Mouse (Mus musculus) CH12.LX (cell line): ENCODE data around the gene Psme3. TPM values are rescaled to one million over a fixed set of nuclear protein-coding genes. Genes with fewer than 3 reads are reported as not detected.

Source experiments
- DNase-seq: peaks from one replicate; pipeline ENCODE4 v3.0.0-alpha.2; 2013; ENCODE audit errors: extremely low read depth
- H3K27ac ChIP-seq: 2 replicates; pipeline ENCODE4 v1.5.1; 2012; ENCODE audit warnings: low read depth, mild to moderate bottlenecking, control low read depth, moderate library complexity; ENCODE audit not compliant: insufficient read depth
- H3K27me3 ChIP-seq: replicated peaks from 2 replicates; pipeline ENCODE3; 2012; ENCODE audit warnings: inconsistent platforms
- H3K36me3 ChIP-seq, 2 experiments: replicated peaks in 1 of 2; 2 replicates each; pipeline versions ENCODE3 to v1.6.1; 2012; ENCODE audit warnings: inconsistent platforms in 1 of 2, low read length in 1 of 2, mild to moderate bottlenecking in 1 of 2, mixed read lengths in 1 of 2, moderate library complexity in 1 of 2; ENCODE audit not compliant: control insufficient read depth in 1 of 2, insufficient read depth in 1 of 2
- H3K4me1 ChIP-seq, 2 experiments: 2 replicates each; pipeline ENCODE4 v1.6.1; 2012; ENCODE audit warnings: inconsistent platforms in 1 of 2, moderate library complexity in 1 of 2; ENCODE audit not compliant: insufficient read depth in 2 of 2, control insufficient read depth in 1 of 2
- H3K4me2 ChIP-seq: 2 replicates; pipeline ENCODE4 v1.6.1; 2012; ENCODE audit warnings: low read depth, mild to moderate bottlenecking, control low read depth; ENCODE audit not compliant: poor library complexity, insufficient read depth, severe bottlenecking
- H3K4me3 ChIP-seq, 3 experiments: fragments of 150-350 bp in 1 of 3; sonication (generic) in 1 of 3; replicated peaks in 1 of 3; 2 replicates each; pipeline versions ENCODE3 to v1.5.1; 2011 to 2012; ENCODE audit warnings: low read depth in 2 of 3, low read length in 2 of 3, mild to moderate bottlenecking in 2 of 3, moderate library complexity in 2 of 3, control low read depth in 1 of 3, improper control_type of control experiment in 1 of 3, inconsistent platforms in 1 of 3, mixed read lengths in 1 of 3; ENCODE audit not compliant: poor library complexity in 1 of 3
- H3K79me2 ChIP-seq: replicated peaks from 2 replicates; pipeline ENCODE4 v1.6.1; 2012; ENCODE audit warnings: mild to moderate bottlenecking, moderate library complexity; ENCODE audit not compliant: control insufficient read depth, poor library complexity, insufficient read depth, severe bottlenecking; ENCODE audit errors: extremely low read depth
- H3K9ac ChIP-seq: 2 replicates; pipeline ENCODE4 v1.6.1; 2012; ENCODE audit warnings: low read depth, mild to moderate bottlenecking, control low read depth, moderate library complexity; ENCODE audit not compliant: insufficient read depth
- H3K9me3 ChIP-seq: replicated peaks from 2 replicates; pipeline ENCODE3; 2012; ENCODE audit warnings: low read length, inconsistent platforms, mixed read lengths
- CTCF ChIP-seq, 2 experiments: IDR thresholded peaks in 1 of 2; conservative IDR thresholded peaks in 1 of 2; 2 replicates each; pipeline ENCODE4 v1.5.1; 2011 to 2012; ENCODE audit warnings: low read depth in 2 of 2, low read length in 2 of 2, improper control_type of control experiment in 1 of 2, inconsistent platforms in 1 of 2, mild to moderate bottlenecking in 1 of 2, moderate library complexity in 1 of 2
- E2F4 ChIP-seq: IDR thresholded peaks from 2 replicates; pipeline ENCODE4 v1.6.1; 2011; ENCODE audit warnings: low read depth, low read length, improper control_type of control experiment; ENCODE audit not compliant: insufficient replicate concordance
- GABPA ChIP-seq: IDR thresholded peaks from 2 replicates; pipeline ENCODE4 v1.6.1; 2012; ENCODE audit warnings: low read depth, low read length, improper control_type of control experiment, inconsistent platforms; ENCODE audit not compliant: insufficient replicate concordance
- HCFC1 ChIP-seq: IDR thresholded peaks from 2 replicates; pipeline ENCODE4 v1.6.1; 2012; ENCODE audit warnings: low read depth, mild to moderate bottlenecking, inconsistent platforms, low read length, improper control_type of control experiment
- JUND ChIP-seq: conservative IDR thresholded peaks from 2 replicates; pipeline ENCODE4 v1.6.1; 2011; ENCODE audit warnings: low read depth, low read length, improper control_type of control experiment
- KAT2A ChIP-seq: IDR thresholded peaks from 2 replicates; pipeline ENCODE4 v1.6.1; 2012; ENCODE audit warnings: low read length, improper control_type of control experiment, inconsistent platforms; ENCODE audit not compliant: insufficient replicate concordance
- MXI1 ChIP-seq: IDR thresholded peaks from 2 replicates; pipeline ENCODE4 v1.6.1; 2011; ENCODE audit warnings: mild to moderate bottlenecking, low read depth, low read length, improper control_type of control experiment
- MYC ChIP-seq: IDR thresholded peaks from 2 replicates; pipeline ENCODE4 v1.6.1; 2011; ENCODE audit warnings: low read depth, mild to moderate bottlenecking, improper control_type of control experiment, low read length
- NELFE ChIP-seq: IDR thresholded peaks from 2 replicates; pipeline ENCODE4 v1.6.1; 2011; ENCODE audit warnings: low read depth, low read length, improper control_type of control experiment
- NRF1 ChIP-seq: IDR thresholded peaks from 2 replicates; pipeline ENCODE4 v1.6.1; 2014; ENCODE audit warnings: low read depth, mild to moderate bottlenecking, inconsistent platforms, low read length, improper control_type of control experiment, moderate library complexity
- PAX5 ChIP-seq: IDR thresholded peaks from 2 replicates; pipeline ENCODE4 v1.6.1; 2012; ENCODE audit warnings: low read length, inconsistent platforms, mixed read lengths
- RAD21 ChIP-seq: IDR thresholded peaks from 2 replicates; pipeline ENCODE4 v1.6.1; 2011; ENCODE audit warnings: low read depth, mild to moderate bottlenecking, low read length, improper control_type of control experiment, moderate library complexity
- RCOR1 ChIP-seq: conservative IDR thresholded peaks from 2 replicates; pipeline ENCODE4 v1.6.1; 2012; ENCODE audit warnings: low read depth, mild to moderate bottlenecking, inconsistent platforms, low read length, improper control_type of control experiment
- USF1 ChIP-seq: IDR thresholded peaks from 2 replicates; pipeline ENCODE4 v1.6.1; 2014; ENCODE audit warnings: low read depth, mild to moderate bottlenecking, inconsistent platforms, low read length, improper control_type of control experiment
- ZNF384 ChIP-seq: IDR thresholded peaks from 2 replicates; pipeline ENCODE4 v1.6.1; 2012; ENCODE audit warnings: low read depth, low read length, improper control_type of control experiment, inconsistent platforms
- dilution Hi-C: fragments of 300-500 bp; cut with MboI; formaldehyde crosslinking; loops from 2 replicates; pipeline ENCODE4 v1.14.3; 2020; ENCODE audit warnings: low sequenced_read_pairs; ENCODE audit not compliant: extremely low pct_unique_long_range_greater_than_20kb, extremely low pct_ligation_motif_present
- in situ Hi-C: fragments of 300-500 bp; cut with MboI; formaldehyde crosslinking; loops from 3 replicates; pipeline ENCODE4 v1.14.3; 2019; ENCODE audit warnings: low sequenced_read_pairs, low pct_ligation_motif_present, low pct_unique_long_range_greater_than_20kb, mixed read lengths
- polyA plus RNA-seq: library from polyadenylated mRNA; unstranded; fragments of >175 nt; gene quantifications from 2 replicates; pipeline ENCODE4 v1.2.1, GENCODE M21; 2012; ENCODE audit warnings: low read depth; ENCODE audit not compliant: insufficient read length
- total RNA-seq, 2 experiments: library from RNA; depleted of rRNA; stranded (reverse); fragments of 300-350 nt in 1 of 2; fragments of >200 nt in 1 of 2; gene quantifications; 2 replicates each; pipeline ENCODE4 v1.2.3; 2012 to 2014

Psme3 gene
- total and polyA plus RNA-seq, 3 experiments: 86.1 to 527 (median 208) TPM

- no peak overlapping the region for H3K4me2 ChIP-seq
- peaks cover 4% of the 10 kb centered on the region for H3K9me3 ChIP-seq
- H3K4me1 ChIP-seq: peaks cover 0 to 7% of the 10 kb centered on the region in 2 experiments; a peak in 1 of 4 replicates
- H3K4me3 ChIP-seq: no peak overlapping the region
- no peak for TF ChIP-seq USF1
- no peak for TF ChIP-seq PAX5
- no peak for TF ChIP-seq NELFE
- no peak for TF ChIP-seq E2F4
- no peak for TF ChIP-seq RAD21
- no peak for TF ChIP-seq GABPA
- dilution Hi-C loops: no loop called here
- DNase-seq: no peak
- no peak overlapping the region for H3K27ac ChIP-seq
- H3K27me3 ChIP-seq: peaks cover 5% of the 10 kb centered on the region
- in situ Hi-C loops: no loop called here
- H3K79me2 ChIP-seq: peaks cover 11% of the 10 kb centered on the region
- no peaks in the 10 kb centered on the region for H3K36me3 ChIP-seq
- H3K9ac ChIP-seq: no peak overlapping the region
These were observed 3.9 kb upstream of the Psme3 start for GRCm38 (mm10) chr11:101312150-101312549.

- H3K27ac ChIP-seq: no peak overlapping the region
- dilution Hi-C loops: no loop called here
These were observed 1.4 kb upstream of the Psme3 start for GRCm38 (mm10) chr11:101314567-101314966.

GRCm38 (mm10) chr11:101315082-101315650 lies 847 bp upstream of the Psme3 start:
- H3K27me3 ChIP-seq: no peaks in the 10 kb centered on the region
- DNase-seq: no peak
- peak overlapping the region; percentile 90 to 97 (median 94) for H3K4me3 ChIP-seq
- peak overlapping the region; percentile 49 for H3K27ac ChIP-seq
- peaks cover 6 to 28% of the 10 kb centered on the region in 2 experiments for H3K4me1 ChIP-seq
- peak overlapping the region; percentile 69 for H3K4me2 ChIP-seq
- H3K36me3 ChIP-seq: peaks cover 22 to 28% of the 10 kb centered on the region in 2 experiments
- dilution Hi-C loops (no loop called here), in situ Hi-C loops (no loop called here)
- H3K79me2 ChIP-seq: peaks cover 36% of the 10 kb centered on the region
- H3K9me3 ChIP-seq: no peaks in the 10 kb centered on the region
- TF ChIP-seq ZNF384 (peak; percentile 66; the same call in 1 of the 2 replicates), MXI1 (no peak)
- H3K9ac ChIP-seq: peak overlapping the region; percentile 93

More at GRCm38 (mm10) chr11:101314567-101314966, 1.4 kb upstream of the Psme3 start:
- in situ Hi-C loops: no loop called here
- H3K36me3 ChIP-seq: peaks cover 16 to 22% of the 10 kb centered on the region in 2 experiments
- peaks cover 34% of the 10 kb centered on the region for H3K79me2 ChIP-seq
- H3K27me3 ChIP-seq: peaks cover under 1% of the 10 kb centered on the region
- H3K4me2 ChIP-seq: no peak overlapping the region
- no peak overlapping the region for H3K4me3 ChIP-seq
- TF ChIP-seq CTCF (conservative IDR thresholded peaks at IDR 0.05 in 1 of 2, IDR thresholded peaks at IDR 0.05 in 1 of 2; ENCODE audit: low read depth in 2 of 2, low read length in 2 of 2): peak in 1 of 2 experiments; percentile 66; a peak in 2 of 4 replicates
- TF ChIP-seq E2F4: no peak
- TF ChIP-seq MYC: peak; percentile 65; the same call in 1 of the 2 replicates
- TF ChIP-seq RAD21: peak; percentile 4
- TF ChIP-seq KAT2A: no peak
- no peak for TF ChIP-seq RCOR1
- TF ChIP-seq JUND: no peak
- TF ChIP-seq NRF1: no peak
- no peak for TF ChIP-seq HCFC1
- H3K9ac ChIP-seq: no peak overlapping the region
- no peaks in the 10 kb centered on the region for H3K9me3 ChIP-seq
- no peak for DNase-seq
- peaks cover 6 to 28% of the 10 kb centered on the region in 2 experiments for H3K4me1 ChIP-seq
